Mouse (Mus musculus): Measurements from ENCODE around the gene Zfp513.

The Zfp513 gene

DNA sequence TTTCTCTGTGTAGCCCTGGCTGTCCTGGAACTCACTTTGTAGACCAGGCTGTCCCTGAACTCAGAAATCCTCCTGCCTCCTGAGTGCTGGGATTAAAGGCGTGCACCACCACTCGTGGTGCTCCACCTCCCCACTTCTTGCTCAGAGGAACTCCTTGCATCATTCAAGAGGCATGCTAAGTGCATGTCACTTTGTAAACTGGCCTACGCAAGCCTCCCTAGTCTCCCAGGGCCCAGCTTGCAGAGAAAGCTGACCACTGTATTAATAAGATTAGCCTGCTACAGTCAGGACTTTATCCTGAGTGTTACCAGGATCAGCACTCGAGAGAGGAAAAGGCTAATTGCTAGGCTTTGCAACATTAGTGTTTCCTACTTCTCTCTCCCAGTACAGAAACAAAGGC is 33.5 kb downstream of the Zfp513 start:
- DNase-seq (ENCODE audit: low spot score in 2 of 2), result no peak

DNA sequence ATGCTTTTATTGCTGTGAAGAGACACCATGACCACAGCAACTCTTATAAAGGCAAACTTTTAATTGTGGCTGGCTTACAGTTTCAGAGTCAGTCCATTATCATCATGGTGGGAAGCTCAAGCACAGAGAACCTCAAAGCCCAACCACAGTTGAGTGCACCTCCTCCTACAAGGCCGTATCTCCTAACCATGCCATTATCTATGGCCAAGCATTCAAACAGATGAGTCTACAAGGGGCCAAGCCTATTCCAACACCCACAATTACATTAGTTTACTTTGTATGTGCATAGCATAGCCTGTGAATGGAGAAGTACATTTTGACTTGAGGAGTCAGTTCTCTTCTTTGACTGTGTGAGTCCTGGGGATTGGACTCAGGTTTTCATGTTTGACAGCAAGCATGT is 37.2 kb downstream of the Zfp513 start:
- DNase-seq (ENCODE audit: low spot score in 2 of 2), result no peak

DNA sequence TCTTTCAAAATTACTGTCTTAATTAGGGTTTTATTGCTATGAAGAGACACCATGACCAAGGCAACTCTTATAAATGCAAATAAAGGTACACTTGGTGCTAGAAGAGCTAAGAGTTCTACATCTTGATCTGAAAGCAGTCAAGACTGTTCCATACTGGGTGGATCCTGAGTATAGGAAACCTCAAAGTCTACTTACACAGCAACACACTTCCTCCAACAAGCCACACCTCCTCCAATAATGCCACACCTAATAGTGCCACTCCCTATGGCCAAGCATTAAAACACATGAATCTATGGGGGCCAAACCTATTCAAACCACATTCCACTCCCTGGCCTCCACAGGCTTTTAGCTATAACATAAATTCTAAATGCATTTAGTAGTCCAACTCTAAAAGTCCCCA is 39.6 kb downstream of the Zfp513 start:
- no peak for DNase-seq (ENCODE audit: low spot score in 2 of 2)

DNA sequence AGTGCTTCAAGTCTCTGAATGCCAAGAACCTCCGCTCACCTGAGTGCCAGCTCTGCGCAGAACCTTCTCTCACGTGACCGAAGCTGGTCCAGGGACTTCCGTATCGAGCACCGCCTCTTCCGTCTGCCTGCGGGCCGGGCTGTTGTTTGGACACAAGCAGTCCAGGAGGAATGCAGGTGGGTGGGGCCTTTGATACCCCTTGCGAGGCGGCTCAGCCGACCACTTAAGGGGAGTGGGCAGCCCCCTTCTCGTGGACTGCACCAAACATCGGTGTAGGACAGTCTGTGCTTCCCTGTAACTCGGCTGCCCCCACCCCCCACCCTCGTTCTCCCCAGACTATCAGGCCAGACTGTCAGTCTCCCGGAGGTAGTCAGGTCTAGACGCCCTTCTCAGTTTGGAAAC is 48.0 kb downstream of the Zfp513 start, which contains the start of gene Mpv17:
TSS of gene Mpv17 (minus strand) at position 100 of the 402 bp plus-strand sequence.
- peak; percentile 71 to 85 for DNase-seq (ENCODE audit: low spot score in 2 of 2)

DNA sequence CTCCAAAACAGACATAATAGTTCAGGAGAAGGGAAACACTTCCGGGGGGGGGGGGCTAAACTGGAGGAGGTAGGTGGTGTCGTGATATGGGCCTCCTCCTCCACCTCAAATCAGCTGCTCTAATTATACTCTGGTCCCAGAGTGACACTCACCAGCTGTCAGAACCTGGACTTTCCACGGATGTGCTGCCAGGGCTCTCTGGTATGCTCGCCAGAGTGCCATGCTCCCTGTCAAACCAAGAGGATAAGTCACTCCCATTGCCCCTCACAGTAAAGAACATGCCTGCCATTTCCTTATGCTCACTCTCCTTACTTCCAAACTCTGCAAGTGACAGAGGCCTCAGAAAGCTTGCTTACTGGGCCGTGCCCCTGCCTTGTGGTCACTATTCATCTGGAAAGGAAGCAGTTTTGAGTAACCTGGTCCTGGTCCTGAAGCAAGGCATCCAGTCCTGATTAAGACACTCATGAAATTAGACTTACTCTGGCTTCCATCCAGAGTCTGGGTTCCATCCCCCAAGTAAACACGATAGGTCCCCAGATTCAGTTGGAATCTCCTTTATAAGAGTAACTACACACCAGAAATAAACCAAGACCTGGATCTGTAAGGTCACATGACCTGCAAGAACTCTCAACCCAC is 48.5 kb downstream of the Zfp513 start:
- no peak for DNase-seq (ENCODE audit: low spot score in 2 of 2)

DNA sequence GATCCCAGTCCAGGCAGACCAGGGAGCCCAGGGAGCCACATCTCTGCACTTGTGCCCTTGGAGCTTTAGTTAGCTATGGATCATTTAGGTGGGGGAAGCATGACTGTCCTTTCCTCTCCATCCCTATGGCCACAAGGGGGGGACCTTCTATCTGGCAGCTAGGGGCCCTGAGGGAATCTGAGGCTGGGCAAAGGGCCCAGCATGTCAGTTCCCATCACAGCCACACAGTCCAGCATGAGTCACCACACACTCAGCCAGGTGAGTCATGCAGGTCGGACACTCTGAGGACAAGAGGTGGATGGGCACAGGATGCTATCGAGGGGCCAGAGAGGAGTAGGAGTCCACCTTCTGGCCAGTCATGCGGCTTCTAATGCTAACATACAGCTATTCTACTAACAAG is 50.4 kb downstream of the Zfp513 start:
- no peak for DNase-seq (ENCODE audit: low spot score in 2 of 2)

DNA sequence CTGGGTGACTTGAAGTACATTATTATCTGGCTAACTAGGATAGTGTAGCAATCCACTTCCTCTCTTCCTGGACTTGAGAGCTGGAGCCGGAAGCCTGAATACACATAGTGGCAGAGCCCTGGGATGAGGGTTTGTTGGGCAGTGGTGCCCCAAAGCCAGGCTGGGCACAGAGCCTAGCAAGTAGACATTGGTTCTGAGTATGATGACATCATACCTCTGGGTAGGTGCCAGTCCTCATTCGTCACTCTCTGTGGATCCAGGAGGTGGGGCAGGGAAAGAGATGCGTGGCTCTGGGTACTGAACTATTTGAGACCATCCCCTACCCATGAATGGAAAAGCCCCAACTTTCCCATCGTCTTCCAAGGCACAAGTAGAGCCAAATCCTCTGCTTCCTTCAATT is 52.3 kb downstream of the Zfp513 start:
- DNase-seq (ENCODE audit: low spot score in 2 of 2), result no peak
